Mouse (Mus musculus) C2C12 (cell line): Measurements from ENCODE around the gene Adarb2. TPM values are rescaled to one million over a fixed set of nuclear protein-coding genes. Genes with fewer than 3 reads are reported as not detected.

Experiments used
- H3K27me3 ChIP-seq: one replicate; pipeline ENCODE4 v1.6.1; 2011; ENCODE audit not compliant: control insufficient read depth, insufficient read depth, insufficient read length
- H3K36me3 ChIP-seq: one replicate; pipeline ENCODE4 v1.6.1; 2011; ENCODE audit not compliant: control insufficient read depth, insufficient read depth
- H3K4me3 ChIP-seq: one replicate; pipeline ENCODE4 v1.5.1; 2011; ENCODE audit warnings: mild to moderate bottlenecking, control low read depth; ENCODE audit not compliant: poor library complexity, insufficient read depth, severe bottlenecking
- H3K79me2 ChIP-seq: one replicate; pipeline ENCODE4 v1.6.1; 2011; ENCODE audit not compliant: control insufficient read depth, insufficient read depth
- H3K79me3 ChIP-seq: one replicate; pipeline ENCODE4 v1.6.1; 2011; ENCODE audit warnings: low read depth, control low read depth
- H3ac ChIP-seq: one replicate; pipeline ENCODE3; 2011; ENCODE audit warnings: low read depth; ENCODE audit not compliant: control insufficient read depth, insufficient read length
- CEBPB ChIP-seq: IDR thresholded peaks from one replicate; pipeline ENCODE4 v1.6.1; 2011; ENCODE audit warnings: low read depth, mild to moderate bottlenecking, control low read depth, moderate library complexity
- CTCF ChIP-seq: IDR thresholded peaks from one replicate; pipeline ENCODE4 v1.5.1; 2011; ENCODE audit not compliant: control insufficient read depth, insufficient read depth, insufficient read length
- FOSL1 ChIP-seq: IDR thresholded peaks from one replicate; pipeline ENCODE4 v1.8.0; 2011; ENCODE audit warnings: mild to moderate bottlenecking, low read length; ENCODE audit not compliant: poor library complexity, insufficient read depth, severe bottlenecking
- MAX ChIP-seq: IDR thresholded peaks from one replicate; pipeline ENCODE4 v1.6.1; 2011; ENCODE audit warnings: mild to moderate bottlenecking, control low read depth
- MYOD1 ChIP-seq: IDR thresholded peaks from one replicate; pipeline ENCODE4 v1.6.1; 2011; ENCODE audit warnings: low read depth; ENCODE audit not compliant: control insufficient read depth, insufficient read length
- MYOG ChIP-seq: IDR thresholded peaks from one replicate; pipeline ENCODE4 v1.6.1; 2011; ENCODE audit not compliant: control insufficient read depth, insufficient read length; ENCODE audit errors: extremely low read depth
- USF1 ChIP-seq: IDR thresholded peaks from one replicate; pipeline ENCODE4 v1.6.1; 2011; ENCODE audit warnings: low read depth, mild to moderate bottlenecking, control low read depth, moderate library complexity
- polyA plus RNA-seq: library from polyadenylated mRNA; unstranded; fragments of >200 nt; fragmentation: generic; extraction: Trizol; gene quantifications from one replicate; pipeline ENCODE4 v1.2.1, GENCODE M21; 2012; ENCODE audit warnings: missing spikeins

Adarb2 gene
- polyA plus RNA-seq, 1 experiment = 0.01 TPM

GRCm38 (mm10) chr13:8515979-8516715, 313.5 kb downstream of the Adarb2 start:
- no peak overlapping the region for H3ac ChIP-seq
- TF ChIP-seq CEBPB (no peak), CTCF (no peak), MAX (no peak), USF1 (no peak), MYOD1 (no peak), FOSL1 (no peak), MYOG (no peak)
- H3K79me3 ChIP-seq = no peaks in the 10 kb centered on the region
- H3K79me2 ChIP-seq = no peaks in the 10 kb centered on the region
- H3K27me3 ChIP-seq = no peaks in the 10 kb centered on the region
- no peaks in the 10 kb centered on the region for H3K36me3 ChIP-seq
- no peak overlapping the region for H3K4me3 ChIP-seq

GRCm38 (mm10) chr13:8519204-8519603, 316.5 kb downstream of the Adarb2 start:
- H3K79me3 ChIP-seq = no peaks in the 10 kb centered on the region
- H3K4me3 ChIP-seq = no peak overlapping the region
- no peaks in the 10 kb centered on the region for H3K36me3 ChIP-seq
- no peaks in the 10 kb centered on the region for H3K27me3 ChIP-seq
- no peak for TF ChIP-seq CEBPB
- TF ChIP-seq MYOG = no peak
- no peak for TF ChIP-seq MYOD1
- no peak for TF ChIP-seq FOSL1
- no peak for TF ChIP-seq USF1
- TF ChIP-seq CTCF = no peak
- no peak for TF ChIP-seq MAX
- no peaks in the 10 kb centered on the region for H3K79me2 ChIP-seq
- H3ac ChIP-seq = no peak overlapping the region

GRCm38 (mm10) chr13:8525748-8526631, 323.3 kb downstream of the Adarb2 start:
- no peak overlapping the region for H3ac ChIP-seq
- TF ChIP-seq USF1 = no peak
- no peak for TF ChIP-seq CEBPB
- no peak for TF ChIP-seq MAX
- TF ChIP-seq MYOD1 = no peak
- TF ChIP-seq FOSL1 = no peak
- TF ChIP-seq MYOG = no peak
- no peak for TF ChIP-seq CTCF
- H3K79me3 ChIP-seq = no peaks in the 10 kb centered on the region
- H3K4me3 ChIP-seq = no peak overlapping the region
- H3K27me3 ChIP-seq = no peaks in the 10 kb centered on the region
- no peaks in the 10 kb centered on the region for H3K79me2 ChIP-seq
- no peaks in the 10 kb centered on the region for H3K36me3 ChIP-seq

GRCm38 (mm10) chr13:8534265-8535113, 331.8 kb downstream of the Adarb2 start:
- Histone ChIP-seq H3ac (no peak overlapping the region), H3K79me3 (no peaks in the 10 kb centered on the region), H3K4me3 (no peak overlapping the region), H3K27me3 (no peaks in the 10 kb centered on the region), H3K79me2 (no peaks in the 10 kb centered on the region), H3K36me3 (no peaks in the 10 kb centered on the region)
- no peak for TF ChIP-seq MAX
- TF ChIP-seq MYOD1 = no peak
- no peak for TF ChIP-seq MYOG
- no peak for TF ChIP-seq CEBPB
- TF ChIP-seq CTCF = no peak
- no peak for TF ChIP-seq FOSL1
- TF ChIP-seq USF1 = no peak

GRCm38 (mm10) chr13:8538481-8538880, 335.8 kb downstream of the Adarb2 start:
- Histone ChIP-seq H3K36me3 (no peaks in the 10 kb centered on the region), H3K4me3 (no peak overlapping the region), H3K79me3 (no peaks in the 10 kb centered on the region), H3K27me3 (no peaks in the 10 kb centered on the region), H3ac (no peak overlapping the region), H3K79me2 (no peaks in the 10 kb centered on the region)
- TF ChIP-seq MYOD1 = no peak
- no peak for TF ChIP-seq MYOG
- TF ChIP-seq CEBPB = no peak
